Mouse (Mus musculus): Measurements from ENCODE around the gene Plekha4.

- TF ChIP-seq CTCF (IDR thresholded peaks at IDR 0.05) (peak; percentile 47), EP300 (IDR thresholded peaks at IDR 0.05; ENCODE audit: insufficient read depth, low read depth, low read length) (no peak)
Observed at GRCm38 (mm10) chr7:45544525-45544924, 18.4 kb downstream of the Plekha4 start.

Data from heart, adult 2 months (tissue).